In genomic region chr7:80450354-80450753, GRCm38 (mm10) we compare ENCODE assay signal across 23 mouse cellular contexts. TPM values are rescaled to one million over a fixed set of nuclear protein-coding genes. Genes with fewer than 3 reads are reported as not detected.
DNase-seq lines count a peak whose midpoint lies in the region; ATAC-seq and TF ChIP-seq lines count a peak whose summit lies in the region.
"Had no signal": no experiment of that assay in that cellular context is flagged by ENCODE, and none has a peak within 500 bp of the region (broad histone marks: within the 10 kb centered on the region; RNA-seq: fewer than 3 reads in every experiment).

No protein-coding gene starts in this region.

- ATAC-seq in liver, embryonic 15.5 days (ENCODE audit: insufficient read depth) = no peak
- no peak for ATAC-seq in megakaryocyte-erythroid progenitor cell, adult 5-6 weeks (replicated peaks; ENCODE audit: low FRiP score, low TSS enrichment, poor library complexity, severe bottlenecking)
- ATAC-seq: forebrain, embryonic 14.5 days; hindbrain, embryonic 16.5 days; Patski had no signal

- H3K4me3 ChIP-seq in thymus, adult 2 months (ENCODE audit: control insufficient read depth, insufficient read depth, low read length) = no peak overlapping the region
- no peak overlapping the region for H3K4me3 ChIP-seq in liver, embryonic 15.5 days (replicated peaks)
- H3K4me3 ChIP-seq: embryonic facial prominence, embryonic 15.5 days; erythroblast, embryonic 14.5 days; forebrain, embryonic 10.5 days; hindbrain, embryonic 12.5 days had no signal

- no peak for TF ChIP-seq POLR2A in thymus, adult 2 months (IDR thresholded peaks at IDR 0.05; ENCODE audit: control insufficient read depth, extremely low read depth, insufficient read depth, low read length, poor library complexity)

- H3K4me1 ChIP-seq in thymus, adult 2 months (replicated peaks; ENCODE audit: control insufficient read depth, insufficient read depth, low read length) = peaks cover 26% of the 10 kb centered on the region
- H3K4me1 ChIP-seq in liver, embryonic 15.5 days (replicated peaks) = peaks cover 64% of the 10 kb centered on the region
- H3K4me1 ChIP-seq: hindbrain, embryonic 12.5 days had no signal

- H3K27me3 ChIP-seq in thymus, adult 2 months (ENCODE audit: control insufficient read depth, insufficient read depth, low read length) = no peaks in the 10 kb centered on the region
- no peaks in the 10 kb centered on the region for H3K27me3 ChIP-seq in liver, embryonic 15.5 days
- H3K27me3 ChIP-seq: embryonic facial prominence, embryonic 15.5 days; hindbrain, embryonic 12.5 days; Patski had no signal

- H3K4me2 ChIP-seq in liver, embryonic 15.5 days = peak overlapping the region; percentile 10; the same call in 1 of the 2 replicates
- H3K4me2 ChIP-seq: embryonic facial prominence, embryonic 15.5 days; hindbrain, embryonic 12.5 days had no signal

- peak; percentile 90 for DNase-seq in heart, adult 11 months
- no peak for DNase-seq in heart, adult 8-10 months (ENCODE audit: low spot score)
- no peak for DNase-seq in thymus, adult 2 months
- no peak for DNase-seq in thymus, postnatal 25 days
- no peak for DNase-seq in cerebellum, adult 18-20 months
- DNase-seq in c-Kit-positive CD71-positive TER-119-positive erythroid progenitor cells, embryonic 14.5 days (ENCODE audit: low spot score) = no peak
- DNase-seq: adrenal gland, postnatal 14 days; B cell, adult 2 months; cerebellum, adult 8-10 months; cerebellum, postnatal 14 days; embryo, embryonic 11 days; gastrocnemius, postnatal 10 days; heart, postnatal 10 days; heart, postnatal 4 days had no signal

- no peaks in the 10 kb centered on the region for H3K9me3 ChIP-seq in liver, embryonic 15.5 days (replicated peaks)
- H3K9me3 ChIP-seq: embryonic facial prominence, embryonic 15.5 days; forebrain, embryonic 10.5 days; hindbrain, embryonic 12.5 days had no signal

- H3K36me3 ChIP-seq in thymus, adult 2 months (ENCODE audit: control insufficient read depth, insufficient read depth, low read length) = no peaks in the 10 kb centered on the region; the same call in 1 of the 2 replicates
- H3K36me3 ChIP-seq in liver, embryonic 15.5 days (replicated peaks) = peaks cover 34% of the 10 kb centered on the region

- H3K9ac ChIP-seq in liver, embryonic 15.5 days = no peak overlapping the region
- H3K9ac ChIP-seq: embryonic facial prominence, embryonic 15.5 days; hindbrain, embryonic 12.5 days had no signal

- WGBS in thymus, adult 2 months = 78% methylated on average over 4 of the region's 4 CpGs
- 53% methylated on average over 4 of the region's 4 CpGs for WGBS in liver, embryonic 15.5 days (ENCODE audit: insufficient replicate concordance)

- peak overlapping the region; percentile 65 for H3K27ac ChIP-seq in thymus, adult 2 months (ENCODE audit: control insufficient read depth, insufficient read depth, low read length)
- peak overlapping the region; percentile 62 for H3K27ac ChIP-seq in liver, embryonic 15.5 days (replicated peaks)
- H3K27ac ChIP-seq: embryonic facial prominence, embryonic 15.5 days; forebrain, embryonic 10.5 days; hindbrain, embryonic 12.5 days had no signal

- TF ChIP-seq CTCF in thymus, adult 2 months (IDR thresholded peaks at IDR 0.05; ENCODE audit: borderline replicate concordance, control insufficient read depth, extremely low read depth, insufficient read depth, low read length, poor library complexity) = no peak

RNA-seq across cellular contexts. Expression of gene Furin, which starts 45.1 kb away (rescaled TPM):
- 100 to 1,000 TPM in 2 of 4 experiments, 10 to 100 TPM in 2; 91.9 to 122 (median 99.2) TPM for total RNA-seq in heart, adult 8-10 months (2022)
- 56.4 and 62.9 TPM in 2 replicates for polyA plus RNA-seq in thymus, adult 2 months (2012; rRNA removed)
- 8.0 and 9.8 TPM in 2 replicates for polyA plus RNA-seq in liver, embryonic 15.5 days (2015; fragmentation: Nextera tagmentation; extraction: Ambion mirVana)
- 24.9 and 31.5 TPM in 2 replicates for total RNA-seq in megakaryocyte-erythroid progenitor cell, adult 5-6 weeks (2014; fragmentation: Nextera tagmentation)
- total RNA-seq in megakaryocyte-erythroid progenitor cell, adult 5-6 weeks (2017) = 8.2 and 10.0 TPM in 2 replicates
